Mouse (Mus musculus): ENCODE results near the gene 0610010K14Rik. TPM values are rescaled to one million over a fixed set of nuclear protein-coding genes. Genes with fewer than 3 reads are reported as not detected.

Gene 0610010K14Rik
- 150 and 153 TPM in 2 replicates for polyA plus RNA-seq (2012; rRNA removed)

- WGBS: under 1% methylated on average over 70 of the region's 70 CpGs
- peak within 1 kb of the TSS; percentile 76 for H3K27ac ChIP-seq (ENCODE audit: control insufficient read depth, insufficient read depth, low read length)
- no peaks in the 10 kb centered on the region for H3K27me3 ChIP-seq (ENCODE audit: control insufficient read depth, insufficient read depth, low read length)
- peaks cover 21% of the 10 kb centered on the region for H3K4me1 ChIP-seq (replicated peaks; ENCODE audit: control insufficient read depth, insufficient read depth, low read length)
- DNase-seq: peak; percentile 99
- peak within 1 kb of the TSS; percentile 72 for H3K4me3 ChIP-seq (ENCODE audit: control insufficient read depth, insufficient read depth, low read length)
- peak; percentile 77 for TF ChIP-seq POLR2A (IDR thresholded peaks at IDR 0.05; ENCODE audit: control insufficient read depth, extremely low read depth, insufficient read depth, low read length, poor library complexity)
- peak; percentile 81 for TF ChIP-seq CTCF (IDR thresholded peaks at IDR 0.05; ENCODE audit: borderline replicate concordance, control insufficient read depth, extremely low read depth, insufficient read depth, low read length, poor library complexity)
- no peaks in the 10 kb centered on the region for H3K36me3 ChIP-seq (ENCODE audit: control insufficient read depth, insufficient read depth, low read length)
Measured at GRCm38 (mm10) chr11:70237457-70238167, at the start of gene 0610010K14Rik. 0610010K14Rik (minus strand) TSS chr11:70237914.

GRCm38 (mm10) chr11:70285686-70286085 is 48.0 kb upstream of the 0610010K14Rik start:
- TF ChIP-seq POLR2A (IDR thresholded peaks at IDR 0.05; ENCODE audit: control insufficient read depth, extremely low read depth, insufficient read depth, low read length, poor library complexity): no peak
- no peak for TF ChIP-seq CTCF (IDR thresholded peaks at IDR 0.05; ENCODE audit: borderline replicate concordance, control insufficient read depth, extremely low read depth, insufficient read depth, low read length, poor library complexity)
- H3K4me3 ChIP-seq (ENCODE audit: control insufficient read depth, insufficient read depth, low read length): no peak overlapping the region
- peak overlapping the region; percentile 84 for H3K27ac ChIP-seq (ENCODE audit: control insufficient read depth, insufficient read depth, low read length)
- peaks cover 43% of the 10 kb centered on the region for H3K4me1 ChIP-seq (replicated peaks; ENCODE audit: control insufficient read depth, insufficient read depth, low read length)
- peak; percentile 56 for DNase-seq
- no peaks in the 10 kb centered on the region for H3K27me3 ChIP-seq (ENCODE audit: control insufficient read depth, insufficient read depth, low read length)
- 5% methylated on average over 5 of the region's 5 CpGs for WGBS
- H3K36me3 ChIP-seq (ENCODE audit: control insufficient read depth, insufficient read depth, low read length): no peaks in the 10 kb centered on the region

GRCm38 (mm10) chr11:70284757-70285156 is 47.0 kb upstream of the 0610010K14Rik start:
- Histone ChIP-seq H3K27me3 (ENCODE audit: control insufficient read depth, insufficient read depth, low read length) (no peaks in the 10 kb centered on the region), H3K36me3 (ENCODE audit: control insufficient read depth, insufficient read depth, low read length) (no peaks in the 10 kb centered on the region), H3K4me1 (replicated peaks; ENCODE audit: control insufficient read depth, insufficient read depth, low read length) (peaks cover 47% of the 10 kb centered on the region), H3K4me3 (ENCODE audit: control insufficient read depth, insufficient read depth, low read length) (no peak overlapping the region), H3K27ac (ENCODE audit: control insufficient read depth, insufficient read depth, low read length) (no peak overlapping the region)
- WGBS: 7% methylated on average over 3 of the region's 3 CpGs
- no peak for TF ChIP-seq POLR2A (IDR thresholded peaks at IDR 0.05; ENCODE audit: control insufficient read depth, extremely low read depth, insufficient read depth, low read length, poor library complexity)
- TF ChIP-seq CTCF (IDR thresholded peaks at IDR 0.05; ENCODE audit: borderline replicate concordance, control insufficient read depth, extremely low read depth, insufficient read depth, low read length, poor library complexity): no peak
- no peak for DNase-seq

GRCm38 (mm10) chr11:70283666-70284065 is 46.0 kb upstream of the 0610010K14Rik start:
- no peak for DNase-seq

GRCm38 (mm10) chr11:70280441-70280840 is 42.7 kb upstream of the 0610010K14Rik start:
- no peaks in the 10 kb centered on the region for H3K36me3 ChIP-seq (ENCODE audit: control insufficient read depth, insufficient read depth, low read length)
- H3K4me3 ChIP-seq (ENCODE audit: control insufficient read depth, insufficient read depth, low read length): no peak overlapping the region
- H3K27me3 ChIP-seq (ENCODE audit: control insufficient read depth, insufficient read depth, low read length): no peaks in the 10 kb centered on the region
- no peak for TF ChIP-seq CTCF (IDR thresholded peaks at IDR 0.05; ENCODE audit: borderline replicate concordance, control insufficient read depth, extremely low read depth, insufficient read depth, low read length, poor library complexity)
- TF ChIP-seq POLR2A (IDR thresholded peaks at IDR 0.05; ENCODE audit: control insufficient read depth, extremely low read depth, insufficient read depth, low read length, poor library complexity): no peak
- WGBS: 24% methylated on average over 3 of the region's 3 CpGs
- H3K4me1 ChIP-seq (replicated peaks; ENCODE audit: control insufficient read depth, insufficient read depth, low read length): peaks cover 33% of the 10 kb centered on the region
- no peak overlapping the region for H3K27ac ChIP-seq (ENCODE audit: control insufficient read depth, insufficient read depth, low read length)
- DNase-seq: no peak

More at GRCm38 (mm10) chr11:70283666-70284065, 46.0 kb upstream of the 0610010K14Rik start:
- WGBS: 94% methylated on average over 4 of the region's 4 CpGs
- no peaks in the 10 kb centered on the region for H3K36me3 ChIP-seq (ENCODE audit: control insufficient read depth, insufficient read depth, low read length)
- peaks cover 46% of the 10 kb centered on the region for H3K4me1 ChIP-seq (replicated peaks; ENCODE audit: control insufficient read depth, insufficient read depth, low read length)
- H3K27ac ChIP-seq (ENCODE audit: control insufficient read depth, insufficient read depth, low read length): no peak overlapping the region
- no peak overlapping the region for H3K4me3 ChIP-seq (ENCODE audit: control insufficient read depth, insufficient read depth, low read length)
- no peaks in the 10 kb centered on the region for H3K27me3 ChIP-seq (ENCODE audit: control insufficient read depth, insufficient read depth, low read length)
- TF ChIP-seq POLR2A (IDR thresholded peaks at IDR 0.05; ENCODE audit: control insufficient read depth, extremely low read depth, insufficient read depth, low read length, poor library complexity) (no peak), CTCF (IDR thresholded peaks at IDR 0.05; ENCODE audit: borderline replicate concordance, control insufficient read depth, extremely low read depth, insufficient read depth, low read length, poor library complexity) (no peak)

- Histone ChIP-seq H3K4me3 (ENCODE audit: control insufficient read depth, insufficient read depth, low read length) (no peak overlapping the region), H3K4me1 (replicated peaks; ENCODE audit: control insufficient read depth, insufficient read depth, low read length) (peaks cover 24% of the 10 kb centered on the region), H3K27me3 (ENCODE audit: control insufficient read depth, insufficient read depth, low read length) (no peaks in the 10 kb centered on the region), H3K27ac (ENCODE audit: control insufficient read depth, insufficient read depth, low read length) (no peak overlapping the region), H3K36me3 (ENCODE audit: control insufficient read depth, insufficient read depth, low read length) (no peaks in the 10 kb centered on the region)
- 97% methylated on average over 3 of the region's 3 CpGs for WGBS
- DNase-seq: no peak
- TF ChIP-seq CTCF (IDR thresholded peaks at IDR 0.05; ENCODE audit: borderline replicate concordance, control insufficient read depth, extremely low read depth, insufficient read depth, low read length, poor library complexity): no peak
- TF ChIP-seq POLR2A (IDR thresholded peaks at IDR 0.05; ENCODE audit: control insufficient read depth, extremely low read depth, insufficient read depth, low read length, poor library complexity): no peak
Measured at GRCm38 (mm10) chr11:70278961-70279360, 41.2 kb upstream of the 0610010K14Rik start.

All from thymus, adult 2 months (tissue).